Mouse (Mus musculus) heart, embryonic 14.5 days (tissue): ENCODE measurements around the gene Cdrt4. TPM values are rescaled to one million over a fixed set of nuclear protein-coding genes. Genes with fewer than 3 reads are reported as not detected.

ENCODE experiments used
- ATAC-seq: fragments of 200-750 bp; cut with Nextera tagmentation; 2 replicates; pipeline ENCODE4 v1.8.0; 2017; ENCODE audit warnings: low read depth, moderate TSS enrichment; ENCODE audit not compliant: insufficient number of reproducible peaks, insufficient read depth, low FRiP score
- H3K27ac ChIP-seq, 2 experiments: fragments of 200-500 bp in 1 of 2; fragments of 300-500 bp in 1 of 2; sonication (generic) in 1 of 2; replicated peaks in 1 of 2; 2 replicates each; pipeline ENCODE4 v1.5.1; 2012 to 2014; ENCODE audit warnings: low read depth in 2 of 2, low read length in 2 of 2, control low read depth in 1 of 2, mild to moderate bottlenecking in 1 of 2, mixed read lengths in 1 of 2; ENCODE audit not compliant: control insufficient read depth in 1 of 2, insufficient read depth in 1 of 2
- H3K27me3 ChIP-seq: fragments of 300-500 bp; sonication (generic); 2 replicates; pipeline ENCODE4 v1.6.1; 2014; ENCODE audit warnings: mild to moderate bottlenecking, low read length, control low read depth; ENCODE audit not compliant: control insufficient read depth, insufficient read depth
- H3K36me3 ChIP-seq: fragments of 300-500 bp; sonication (generic); 2 replicates; pipeline ENCODE4 v1.6.1; 2014; ENCODE audit warnings: mild to moderate bottlenecking, control low read depth, low read length, mixed read lengths; ENCODE audit not compliant: control insufficient read depth, insufficient read depth
- H3K4me1 ChIP-seq, 2 experiments: fragments of 200-500 bp in 1 of 2; fragments of 300-500 bp in 1 of 2; sonication (generic) in 1 of 2; 2 replicates each; pipeline ENCODE4 v1.6.1; 2012 to 2014; ENCODE audit warnings: low read length in 2 of 2, control low read depth in 1 of 2, mixed read lengths in 1 of 2; ENCODE audit not compliant: control insufficient read depth in 2 of 2, insufficient read depth in 2 of 2
- H3K4me2 ChIP-seq: fragments of 300-500 bp; sonication (generic); 2 replicates; pipeline ENCODE4 v1.6.1; 2014; ENCODE audit warnings: mild to moderate bottlenecking, low read length
- H3K4me3 ChIP-seq, 2 experiments: fragments of 200-500 bp in 1 of 2; fragments of 300-500 bp in 1 of 2; sonication (generic) in 1 of 2; 2 replicates each; pipeline ENCODE4 v1.5.1; 2012 to 2014; ENCODE audit warnings: low read length in 2 of 2, mild to moderate bottlenecking in 2 of 2, control low read depth in 1 of 2, low read depth in 1 of 2, moderate library complexity in 1 of 2; ENCODE audit not compliant: control insufficient read depth in 1 of 2, insufficient read depth in 1 of 2
- H3K9ac ChIP-seq: fragments of 300-500 bp; sonication (generic); 2 replicates; pipeline ENCODE4 v1.6.1; 2014; ENCODE audit warnings: mild to moderate bottlenecking, low read length
- H3K9me3 ChIP-seq: fragments of 300-500 bp; sonication (generic); 2 replicates; pipeline ENCODE4 v1.6.1; 2016; ENCODE audit warnings: low read length, control low read depth; ENCODE audit not compliant: control insufficient read depth
- WGBS: fragments of 180-500 bp; shearing (Covaris S2); extraction: QIAGEN DNeasy Blood & Tissue Kit; methylation state at CpG from one replicate; pipeline ENCODE4 v1.1.7; 2014; 5-methylcytosine and 5-hydroxymethylcytosine counted together
- polyA plus RNA-seq: library from polyadenylated mRNA; unstranded; fragments of >200 nt; fragmentation: Nextera tagmentation; extraction: Ambion mirVana; gene quantifications from 2 replicates; pipeline ENCODE4 v1.2.1, GENCODE M21; 2014

Gene Cdrt4
- polyA plus RNA-seq, 1 experiment from 2014 or later = not detected

DNA sequence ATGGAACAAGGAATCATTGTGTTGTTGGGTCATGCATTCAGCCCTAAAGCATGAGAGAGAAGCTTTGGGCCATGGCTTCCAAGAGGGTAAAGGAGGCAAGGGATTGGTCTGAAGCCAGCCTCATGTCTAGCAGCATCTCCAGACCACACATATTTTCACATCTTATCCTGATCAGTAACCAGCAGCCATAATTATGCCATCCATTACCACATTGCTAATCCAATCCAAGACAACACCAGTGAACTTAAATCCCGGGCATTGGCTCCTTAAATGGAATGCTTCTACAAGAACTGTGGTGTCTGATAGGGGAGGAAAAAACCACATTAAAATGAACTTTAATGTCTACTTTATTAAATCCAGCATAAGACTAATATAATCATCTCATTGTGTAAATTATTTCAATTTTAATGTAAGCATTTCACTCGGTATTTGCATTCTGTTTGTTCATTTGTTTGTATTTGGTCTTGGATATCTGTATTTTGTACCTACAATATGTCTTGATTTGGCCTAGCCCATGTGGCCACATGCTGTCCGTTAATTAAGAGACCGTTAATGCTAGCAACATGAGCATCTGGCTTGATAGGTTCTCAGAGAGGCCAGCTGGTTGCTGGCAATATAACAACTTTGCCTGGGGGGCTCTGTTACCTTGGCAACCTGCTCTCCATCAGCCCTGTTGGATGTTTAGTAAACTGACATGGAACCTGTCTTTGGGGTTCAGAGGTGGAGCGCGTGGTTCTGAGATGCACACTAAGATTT, 66.5 kb downstream of the Cdrt4 start:
- Histone ChIP-seq H3K27ac (no peak overlapping the region), H3K27me3 (no peaks in the 10 kb centered on the region), H3K36me3 (no peaks in the 10 kb centered on the region), H3K9me3 (no peaks in the 10 kb centered on the region), H3K4me1 (no peaks in the 10 kb centered on the region; a peak in 1 of 4 replicates), H3K9ac (no peak overlapping the region), H3K4me3 (no peak overlapping the region), H3K4me2 (no peak overlapping the region)
- ATAC-seq = no peak
- 87% methylated on average over 6 of the region's 6 CpGs for whole genome bisulfite sequencing

DNA sequence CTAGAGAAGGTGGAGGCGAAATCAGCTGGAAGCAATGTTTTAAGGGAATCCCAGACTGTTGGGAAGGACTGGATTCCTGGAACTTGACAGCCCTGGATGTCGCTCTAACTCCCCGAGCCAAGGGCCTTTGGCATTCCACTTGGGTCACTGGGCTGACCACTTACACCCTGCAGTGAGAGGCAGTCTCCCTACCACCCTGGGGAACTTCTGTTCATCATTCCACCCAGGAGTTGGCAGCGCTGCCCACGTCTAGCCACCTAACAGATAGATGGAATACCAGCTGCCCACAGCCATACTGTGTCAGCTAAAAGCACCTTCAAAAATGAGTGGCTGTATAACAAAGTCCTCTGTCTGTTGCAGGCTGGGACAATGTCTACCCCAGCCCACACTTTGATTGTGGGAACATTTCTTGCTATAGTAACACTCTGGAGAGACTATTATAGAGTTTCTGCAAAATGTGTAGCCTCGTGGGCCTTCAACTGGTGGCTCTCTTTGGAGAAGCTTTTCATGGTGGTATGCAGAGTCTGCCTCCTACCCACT, 67.2 kb downstream of the Cdrt4 start:
- Histone ChIP-seq H3K9ac (no peak overlapping the region), H3K36me3 (no peaks in the 10 kb centered on the region), H3K4me1 (no peaks in the 10 kb centered on the region; a peak in 1 of 4 replicates), H3K9me3 (no peaks in the 10 kb centered on the region), H3K4me2 (no peak overlapping the region), H3K27me3 (no peaks in the 10 kb centered on the region), H3K27ac (no peak overlapping the region), H3K4me3 (no peak overlapping the region)
- WGBS = 73% methylated on average over 6 of the region's 6 CpGs
- no peak for ATAC-seq

DNA sequence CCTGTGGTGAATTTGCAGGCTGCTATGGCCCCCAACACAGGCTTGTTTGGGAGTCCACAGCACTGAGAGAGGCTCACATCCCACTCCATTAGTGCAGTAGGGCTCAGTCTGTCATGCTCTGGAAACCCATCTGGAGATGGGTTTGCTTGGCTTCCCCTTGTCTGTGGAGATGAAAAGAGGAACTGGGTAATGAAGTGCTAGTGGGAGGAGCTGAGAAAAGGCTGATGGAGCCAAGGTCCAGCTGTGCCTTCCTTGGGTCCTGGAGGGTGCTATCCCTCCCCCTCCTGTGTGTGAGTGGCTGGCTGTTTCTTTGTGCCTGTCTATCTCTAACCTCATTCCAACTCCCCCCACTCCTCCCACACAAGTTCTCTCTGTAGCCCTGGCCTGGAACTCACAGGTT, 69.6 kb downstream of the Cdrt4 start:
- peaks cover 6 to 8% of the 10 kb centered on the region in 2 experiments; a peak in 2 of 4 replicates for H3K4me1 ChIP-seq
- H3K27ac ChIP-seq = no peak overlapping the region
- H3K27me3 ChIP-seq = no peaks in the 10 kb centered on the region
- no peak overlapping the region for H3K4me2 ChIP-seq
- H3K4me3 ChIP-seq = no peak overlapping the region
- no peaks in the 10 kb centered on the region for H3K36me3 ChIP-seq
- no peak for ATAC-seq
- no peak overlapping the region for H3K9ac ChIP-seq
- no peaks in the 10 kb centered on the region for H3K9me3 ChIP-seq

DNA sequence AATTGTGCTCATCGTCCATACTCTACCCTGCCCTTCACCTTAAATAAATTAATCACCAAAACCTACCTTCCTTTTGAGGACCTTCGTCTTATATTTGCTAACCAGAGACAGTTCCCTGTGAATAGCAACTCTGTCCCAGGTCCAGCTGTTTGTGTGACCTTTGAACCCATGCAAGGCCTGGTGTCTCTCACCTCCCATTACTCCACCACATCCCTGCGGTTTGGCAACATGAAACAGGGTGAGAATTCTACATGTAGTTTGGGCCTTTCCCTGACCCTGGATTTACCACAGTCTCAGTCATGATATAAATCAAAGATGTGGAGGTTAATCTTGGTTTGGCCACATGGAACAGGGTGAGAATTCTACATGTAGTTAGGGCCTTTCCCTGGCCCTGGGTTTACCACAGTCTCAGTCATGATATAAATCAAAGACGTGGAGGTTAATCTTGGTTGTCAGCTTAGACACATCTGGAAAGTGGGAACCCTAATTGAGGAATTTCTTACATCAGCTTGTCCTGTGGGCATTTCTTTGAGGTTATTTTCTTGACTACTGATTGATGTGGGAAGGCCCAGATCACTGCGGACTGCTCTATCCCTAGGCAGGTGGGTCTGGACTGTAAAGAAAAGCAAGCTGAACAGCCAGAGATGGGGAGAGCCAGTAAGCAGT, 70.3 kb downstream of the Cdrt4 start:
- Histone ChIP-seq H3K9ac (no peak overlapping the region), H3K27ac (no peak overlapping the region), H3K9me3 (no peaks in the 10 kb centered on the region), H3K4me3 (no peak overlapping the region), H3K27me3 (no peaks in the 10 kb centered on the region), H3K4me2 (no peak overlapping the region), H3K4me1 (peaks cover 6 to 8% of the 10 kb centered on the region in 2 experiments; a peak in 2 of 4 replicates), H3K36me3 (no peaks in the 10 kb centered on the region)
- no peak for ATAC-seq
- 67% methylated on average over 5 of the region's 5 CpGs for WGBS

DNA sequence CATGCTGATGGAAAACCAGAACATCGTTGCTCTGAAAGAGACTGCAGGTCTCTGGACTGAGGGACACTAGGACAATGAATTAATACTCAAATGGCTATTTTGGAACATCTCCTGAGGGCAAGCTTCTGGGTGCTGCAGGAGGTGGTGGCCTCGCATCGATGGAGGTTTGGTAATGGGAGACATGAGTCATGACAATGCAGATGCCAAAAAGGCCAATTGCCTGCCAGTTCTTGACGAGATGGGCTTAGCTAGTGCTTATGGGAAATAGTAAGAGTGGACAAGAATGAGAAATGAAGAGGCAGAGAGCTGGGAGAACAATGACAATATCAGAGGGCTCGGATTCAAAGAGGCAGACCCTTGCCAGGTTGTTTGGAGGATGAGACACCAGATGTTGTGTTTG, 72.5 kb downstream of the Cdrt4 start:
- no peaks in the 10 kb centered on the region for H3K9me3 ChIP-seq
- H3K27ac ChIP-seq = no peak overlapping the region
- 63% methylated on average over 5 of the region's 5 CpGs for WGBS
- no peak overlapping the region for H3K4me3 ChIP-seq
- H3K4me2 ChIP-seq = no peak overlapping the region
- ATAC-seq = no peak
- H3K27me3 ChIP-seq = no peaks in the 10 kb centered on the region
- H3K4me1 ChIP-seq = peaks cover 6 to 11% of the 10 kb centered on the region in 2 experiments; a peak in 3 of 4 replicates
- H3K36me3 ChIP-seq = no peaks in the 10 kb centered on the region
- H3K9ac ChIP-seq = no peak overlapping the region

DNA sequence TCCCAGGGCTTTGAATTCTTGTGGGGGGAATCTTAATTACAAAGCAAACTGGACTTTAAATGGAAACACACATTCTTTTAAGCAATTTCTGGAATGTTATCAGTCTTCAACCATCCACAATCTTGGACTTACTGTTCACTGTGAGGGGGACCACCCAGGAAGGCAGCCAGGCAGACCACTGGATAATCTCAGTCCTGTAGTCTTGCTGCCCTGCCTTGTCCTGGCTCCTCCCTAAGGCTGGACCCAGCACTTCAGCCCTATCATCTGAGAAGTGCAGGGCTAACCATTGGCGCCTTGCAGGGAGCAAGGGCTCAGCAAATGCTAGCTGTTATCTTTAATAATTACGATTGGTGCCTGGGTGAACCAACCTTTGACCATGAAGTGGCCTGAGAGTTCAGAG, 73.1 kb downstream of the Cdrt4 start:
- ATAC-seq = no peak
- no peaks in the 10 kb centered on the region for H3K9me3 ChIP-seq
- no peak overlapping the region for H3K4me2 ChIP-seq
- H3K27me3 ChIP-seq = no peaks in the 10 kb centered on the region
- no peak overlapping the region for H3K9ac ChIP-seq
- no peaks in the 10 kb centered on the region for H3K36me3 ChIP-seq
- no peak overlapping the region for H3K4me3 ChIP-seq
- no peak overlapping the region for H3K27ac ChIP-seq
- WGBS = 13% methylated on average over 2 of the region's 2 CpGs
- peaks cover 6 to 11% of the 10 kb centered on the region in 2 experiments; a peak in 3 of 4 replicates for H3K4me1 ChIP-seq

DNA sequence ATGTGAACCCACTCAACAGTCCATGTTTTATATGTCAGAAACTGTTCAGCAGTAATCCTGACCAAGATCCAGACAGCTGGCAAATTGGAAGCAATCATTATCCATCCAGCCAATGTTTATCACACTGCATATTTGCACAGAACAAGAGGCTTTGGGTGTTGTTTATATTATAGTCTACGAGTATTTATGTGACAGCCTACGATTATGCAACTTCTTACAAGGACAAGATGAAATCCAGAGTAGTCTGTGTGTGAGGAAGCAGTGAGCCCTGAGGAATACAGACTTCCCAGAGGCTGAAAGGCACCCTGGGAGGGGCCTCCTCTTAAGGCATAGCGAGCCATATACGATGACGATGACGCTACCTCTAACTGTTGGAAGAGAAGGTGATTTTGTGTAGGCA, 74.5 kb downstream of the Cdrt4 start:
- Histone ChIP-seq H3K27me3 (no peaks in the 10 kb centered on the region), H3K4me3 (no peak overlapping the region), H3K9ac (no peak overlapping the region), H3K27ac (no peak overlapping the region), H3K4me1 (peaks cover 6 to 11% of the 10 kb centered on the region in 2 experiments; a peak in 3 of 4 replicates), H3K9me3 (no peaks in the 10 kb centered on the region), H3K4me2 (no peak overlapping the region), H3K36me3 (no peaks in the 10 kb centered on the region)
- ATAC-seq = no peak
- WGBS = 73% methylated on average over 6 of the region's 6 CpGs
